Mouse (Mus musculus) right cerebral cortex, postnatal 36 days (tissue): ENCODE data around the gene Insl6.

Source experiments
- DNase-seq, 2 experiments: peaks; one replicate each; pipeline ENCODE4 v3.0.0; 2022; ENCODE audit warnings: low spot score in 2 of 2, mixed read lengths in 1 of 2

Gene Insl6

GRCm38 (mm10) chr19:29325053-29325851 is at the start of gene Insl6:
Gene Insl6, minus strand, starts transcription at chr19:29325356.
- no peak for DNase-seq

GRCm38 (mm10) chr19:29374947-29375346 is 49.8 kb upstream of the Insl6 start:
- no peak for DNase-seq

- DNase-seq: no peak
These were observed 48.3 kb upstream of the Insl6 start for GRCm38 (mm10) chr19:29373438-29373837.

GRCm38 (mm10) chr19:29372621-29373020 is 47.5 kb upstream of the Insl6 start:
- no peak for DNase-seq

GRCm38 (mm10) chr19:29372138-29372537 is 47.0 kb upstream of the Insl6 start:
- no peak for DNase-seq

GRCm38 (mm10) chr19:29371284-29372081 is 46.3 kb upstream of the Insl6 start:
- DNase-seq: no peak

GRCm38 (mm10) chr19:29370545-29371283 is 45.6 kb upstream of the Insl6 start:
- DNase-seq: no peak

- no peak for DNase-seq
These were observed 45.0 kb upstream of the Insl6 start for GRCm38 (mm10) chr19:29370112-29370511.

- no peak for DNase-seq
These were observed 43.6 kb upstream of the Insl6 start for GRCm38 (mm10) chr19:29368671-29369309.

GRCm38 (mm10) chr19:29368041-29368440 is 42.9 kb upstream of the Insl6 start:
- no peak for DNase-seq

GRCm38 (mm10) chr19:29366969-29367622 is 41.9 kb upstream of the Insl6 start, which contains the start of the genes Plgrkt and Cd274:
Gene Plgrkt, minus strand, starts transcription at chr19:29367390.
Gene Cd274, plus strand, starts transcription at chr19:29367455.
- DNase-seq: peak; percentile 17 to 38

- DNase-seq: no peak
These were observed 41.2 kb upstream of the Insl6 start for GRCm38 (mm10) chr19:29366226-29366968.

- no peak for DNase-seq
These were observed 39.9 kb upstream of the Insl6 start for GRCm38 (mm10) chr19:29365105-29365504.

GRCm38 (mm10) chr19:29364076-29364475 is 38.9 kb upstream of the Insl6 start:
- DNase-seq: no peak

- DNase-seq: no peak
These were observed 38.4 kb upstream of the Insl6 start for GRCm38 (mm10) chr19:29363557-29363956.

GRCm38 (mm10) chr19:29362173-29362930 is 37.2 kb upstream of the Insl6 start:
- DNase-seq: no peak

GRCm38 (mm10) chr19:29361468-29362130 is 36.4 kb upstream of the Insl6 start:
- DNase-seq: peak; percentile 90 to 93

- no peak for DNase-seq
These were observed 35.1 kb upstream of the Insl6 start for GRCm38 (mm10) chr19:29360251-29360650.

GRCm38 (mm10) chr19:29356281-29356680 is 31.1 kb upstream of the Insl6 start:
- DNase-seq: no peak
